Comparison of ENCODE assay signal across 16 mouse cellular contexts in genomic region chr4:12263197-12263596, GRCm38 (mm10).
A peak's percentile ranks its signal among the peaks of the same experiment; 100 is the strongest.
DNase-seq lines count a peak whose midpoint lies in the region; ATAC-seq and TF ChIP-seq lines count a peak whose summit lies in the region.
"Had no signal": no experiment of that assay in that cellular context is flagged by ENCODE, and none has a peak within 500 bp of the region (broad histone marks: within the 10 kb centered on the region; RNA-seq: fewer than 3 reads in every experiment).

No protein-coding gene starts in this region.

- no peaks in the 10 kb centered on the region for H3K9me3 ChIP-seq in hindbrain, embryonic 10.5 days
- H3K9me3 ChIP-seq in midbrain, embryonic 12.5 days: no peaks in the 10 kb centered on the region
- H3K9me3 ChIP-seq in liver, postnatal 0 days (ENCODE audit: low read length): no peaks in the 10 kb centered on the region
- H3K9me3 ChIP-seq: liver, embryonic 12.5 days had no signal

- TF ChIP-seq EP300 in liver, postnatal 0 days (IDR thresholded peaks at IDR 0.05; ENCODE audit: low read depth): no peak

- DNase-seq in left cerebral cortex, postnatal 4 days: peak; percentile 18
- DNase-seq in left cerebral cortex, postnatal 25 days (ENCODE audit: low spot score in 2 of 2): no peak
- peak; percentile 50 for DNase-seq in hindbrain, embryonic 10.5 days (ENCODE audit: low spot score)
- DNase-seq in retina, postnatal 1 day: peak; percentile 21
- no peak for DNase-seq in liver, postnatal 0 days
- no peak for DNase-seq in kidney, adult 8-10 months
- DNase-seq in thymus, postnatal 14 days: no peak
- DNase-seq: adrenal gland, postnatal 36 days; B cell, adult 2 months; cerebellum, adult 8-10 months; lung, postnatal 36 days; right cerebral cortex, postnatal 14 days had no signal

- H3K36me3 ChIP-seq in hindbrain, embryonic 10.5 days: no peaks in the 10 kb centered on the region
- no peaks in the 10 kb centered on the region for H3K36me3 ChIP-seq in midbrain, embryonic 12.5 days
- H3K36me3 ChIP-seq in liver, postnatal 0 days (replicated peaks; ENCODE audit: insufficient read depth, low read length): no peaks in the 10 kb centered on the region
- H3K36me3 ChIP-seq: liver, embryonic 12.5 days had no signal

- peaks cover 10% of the 10 kb centered on the region; the same call in 1 of the 2 replicates for H3K4me1 ChIP-seq in hindbrain, embryonic 10.5 days (replicated peaks)
- peaks cover 6% of the 10 kb centered on the region; the same call in 1 of the 2 replicates for H3K4me1 ChIP-seq in midbrain, embryonic 12.5 days
- H3K4me1 ChIP-seq in liver, postnatal 0 days (ENCODE audit: insufficient read depth): no peaks in the 10 kb centered on the region
- H3K4me1 ChIP-seq: liver, embryonic 12.5 days had no signal

- ATAC-seq in midbrain, embryonic 12.5 days (ENCODE audit: low FRiP score, low read depth): peak; percentile 91
- no peak for ATAC-seq in liver, postnatal 0 days
- ATAC-seq: intestine, postnatal 0 days; liver, embryonic 12.5 days had no signal

- H3K4me2 ChIP-seq in midbrain, embryonic 12.5 days (replicated peaks): no peak overlapping the region
- no peak overlapping the region for H3K4me2 ChIP-seq in liver, postnatal 0 days (ENCODE audit: low read depth, low read length)
- H3K4me2 ChIP-seq: liver, embryonic 12.5 days had no signal

- no peak for TF ChIP-seq CTCF in liver, postnatal 0 days (IDR thresholded peaks at IDR 0.05; ENCODE audit: low read depth)

- no peak overlapping the region for H3K9ac ChIP-seq in midbrain, embryonic 12.5 days (replicated peaks)
- H3K9ac ChIP-seq in liver, postnatal 0 days (replicated peaks): no peak overlapping the region
- H3K9ac ChIP-seq: liver, embryonic 12.5 days had no signal

- intact Hi-C loops in left cerebral cortex, postnatal 4 days (cut with DNase I): no loop called here
- intact Hi-C loops in left cerebral cortex, postnatal 25 days (cut with DNase I): no loop called here

- H3K4me3 ChIP-seq in hindbrain, embryonic 10.5 days: no peak overlapping the region
- H3K4me3 ChIP-seq in midbrain, embryonic 12.5 days: no peak overlapping the region
- H3K4me3 ChIP-seq in liver, postnatal 0 days (ENCODE audit: low read depth, low read length): no peak overlapping the region
- H3K4me3 ChIP-seq: liver, embryonic 12.5 days; myocyte had no signal

- H3K27me3 ChIP-seq in hindbrain, embryonic 10.5 days (ENCODE audit: insufficient read depth, poor library complexity, severe bottlenecking): no peaks in the 10 kb centered on the region
- H3K27me3 ChIP-seq in midbrain, embryonic 12.5 days: no peaks in the 10 kb centered on the region
- no peaks in the 10 kb centered on the region for H3K27me3 ChIP-seq in liver, postnatal 0 days (ENCODE audit: insufficient read depth, low read length)
- H3K27me3 ChIP-seq: liver, embryonic 12.5 days had no signal

- WGBS in hindbrain, embryonic 10.5 days: 42% methylated on average over 10 of the region's 10 CpGs
- WGBS in midbrain, embryonic 12.5 days: 38% methylated on average over 10 of the region's 10 CpGs
- WGBS in liver, postnatal 0 days (ENCODE audit: insufficient replicate concordance): 87% methylated on average over 10 of the region's 10 CpGs

- peak overlapping the region; percentile 71 for H3K27ac ChIP-seq in hindbrain, embryonic 10.5 days
- H3K27ac ChIP-seq in midbrain, embryonic 12.5 days (replicated peaks): peak overlapping the region; percentile 46; the same call in 1 of the 2 replicates
- no peak overlapping the region for H3K27ac ChIP-seq in liver, postnatal 0 days (ENCODE audit: low read depth)
- H3K27ac ChIP-seq: liver, embryonic 12.5 days had no signal

Comparison
In these comparisons a context has a peak if more than half of its experiments do, and no peak if none do; other contexts are left out.
1. DNase-seq: peak in left cerebral cortex, postnatal 4 days (single experiment), hindbrain, embryonic 10.5 days (single experiment) and retina, postnatal 1 day (single experiment); none in left cerebral cortex, postnatal 25 days (0 of 2), liver, postnatal 0 days (single experiment), kidney, adult 8-10 months (0 of 2) and thymus, postnatal 14 days (single experiment).